Mouse (Mus musculus) forebrain, embryonic 15.5 days (tissue): Measurements from ENCODE around the gene Agbl1. TPM values are rescaled to one million over a fixed set of nuclear protein-coding genes. Genes with fewer than 3 reads are reported as not detected.

Source experiments
- ATAC-seq: fragments of 200-750 bp; cut with Nextera tagmentation; replicated peaks from 2 replicates; pipeline ENCODE4 v1.8.0; 2017; ENCODE audit warnings: mild to moderate bottlenecking, moderate TSS enrichment, moderate library complexity
- H3K27ac ChIP-seq: fragments of 300-500 bp; sonication (generic); replicated peaks from 2 replicates; pipeline ENCODE4 v1.5.1; 2015; ENCODE audit warnings: mild to moderate bottlenecking, inconsistent platforms
- H3K27me3 ChIP-seq: fragments of 300-500 bp; sonication (generic); 2 replicates; pipeline ENCODE4 v1.6.1; 2015; ENCODE audit warnings: inconsistent platforms
- H3K36me3 ChIP-seq: fragments of 300-500 bp; sonication (generic); 2 replicates; pipeline ENCODE4 v1.6.1; 2015; ENCODE audit warnings: mild to moderate bottlenecking, inconsistent platforms
- H3K4me1 ChIP-seq: fragments of 300-500 bp; sonication (generic); 2 replicates; pipeline ENCODE4 v1.6.1; 2015; ENCODE audit warnings: inconsistent platforms
- H3K4me2 ChIP-seq: fragments of 300-500 bp; sonication (generic); replicated peaks from 2 replicates; pipeline ENCODE4 v1.6.1; 2015; ENCODE audit warnings: mild to moderate bottlenecking, inconsistent platforms
- H3K4me3 ChIP-seq: fragments of 300-500 bp; sonication (generic); 2 replicates; pipeline ENCODE4 v1.5.1; 2015; ENCODE audit warnings: mild to moderate bottlenecking, inconsistent platforms
- H3K9ac ChIP-seq: fragments of 300-500 bp; sonication (generic); replicated peaks from 2 replicates; pipeline ENCODE4 v1.6.1; 2015; ENCODE audit warnings: mild to moderate bottlenecking, inconsistent platforms
- H3K9me3 ChIP-seq: fragments of 300-500 bp; sonication (generic); 2 replicates; pipeline ENCODE4 v1.6.1; 2016; ENCODE audit warnings: inconsistent platforms
- WGBS: fragments of 180-500 bp; shearing (Covaris S2); methylation state at CpG from one replicate; pipeline ENCODE4 v1.1.7; 2015; ENCODE audit warnings: mixed read lengths; 5-methylcytosine and 5-hydroxymethylcytosine counted together
- polyA plus RNA-seq: library from polyadenylated mRNA; unstranded; fragments of >200 nt; fragmentation: Nextera tagmentation; extraction: Ambion mirVana; gene quantifications from 2 replicates; pipeline ENCODE4 v1.2.1, GENCODE M21; 2015

Agbl1 gene
- polyA plus RNA-seq, 1 experiment from 2014 or later, result 0.20 TPM

DNA sequence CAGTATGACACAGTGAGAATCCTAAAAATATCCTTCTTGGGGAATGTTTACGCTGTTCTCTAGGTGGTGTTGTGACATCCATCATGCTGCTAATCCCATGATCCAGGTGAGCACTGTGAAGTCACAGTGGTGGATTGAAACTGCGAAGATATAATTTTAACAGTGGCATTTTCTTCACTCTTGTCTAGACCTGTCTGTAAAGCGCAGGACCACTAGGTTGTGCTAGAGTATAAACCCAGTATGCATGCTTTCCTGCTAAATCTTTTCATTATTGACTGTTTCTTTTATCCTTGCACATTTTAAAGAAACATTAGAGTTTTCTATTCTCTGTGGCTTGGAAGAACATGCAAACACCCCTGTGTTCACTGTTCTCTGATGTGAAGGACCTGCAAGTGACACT, 57.8 kb downstream of the Agbl1 start:
- WGBS, result 89% methylated on average over 3 of the region's 3 CpGs
- H3K4me3 ChIP-seq, result no peak overlapping the region
- no peaks in the 10 kb centered on the region for H3K4me1 ChIP-seq
- H3K9ac ChIP-seq, result no peak overlapping the region
- no peaks in the 10 kb centered on the region for H3K27me3 ChIP-seq
- 0 out of 2 replicates have a peak, but pooled peaks have one; percentile 53 for ATAC-seq
- no peaks in the 10 kb centered on the region for H3K36me3 ChIP-seq
- H3K9me3 ChIP-seq, result no peaks in the 10 kb centered on the region
- no peak overlapping the region for H3K27ac ChIP-seq
- no peak overlapping the region for H3K4me2 ChIP-seq

DNA sequence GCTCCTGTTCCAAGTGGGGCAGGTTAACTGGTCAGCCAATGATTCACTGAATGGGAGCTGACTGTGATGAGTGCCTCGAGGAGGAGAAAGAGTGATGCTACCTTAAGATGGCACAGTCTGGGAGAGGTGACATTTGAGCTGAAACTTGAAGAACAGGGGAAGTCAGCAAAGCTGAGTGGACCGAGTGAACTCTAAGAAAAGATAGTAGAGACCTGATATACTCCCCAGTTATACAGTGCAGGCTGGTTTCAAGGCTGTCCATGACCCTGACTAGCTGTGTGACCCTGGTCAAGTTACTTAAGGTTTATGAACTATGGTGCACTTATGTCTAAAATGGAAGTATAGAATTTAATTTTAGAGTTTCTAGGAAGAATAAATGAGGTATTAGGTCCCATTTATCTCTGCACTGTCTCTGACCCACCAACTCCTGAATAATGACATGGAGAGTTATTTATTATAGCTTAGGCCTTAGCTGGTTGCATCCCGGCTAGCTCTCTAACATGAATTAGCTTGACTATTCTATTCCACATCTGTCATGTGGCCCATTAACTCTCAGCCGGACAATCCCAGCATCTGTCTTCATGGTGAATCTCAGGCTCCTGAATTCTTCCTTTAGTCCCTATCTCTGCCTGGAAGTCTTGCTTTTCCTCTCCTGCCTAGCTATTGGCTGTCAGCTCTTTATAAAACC, 92.3 kb downstream of the Agbl1 start:
- Histone ChIP-seq H3K27me3 (no peaks in the 10 kb centered on the region), H3K9me3 (no peaks in the 10 kb centered on the region), H3K4me1 (no peaks in the 10 kb centered on the region), H3K27ac (no peak overlapping the region), H3K36me3 (no peaks in the 10 kb centered on the region), H3K4me2 (no peak overlapping the region), H3K9ac (no peak overlapping the region), H3K4me3 (no peak overlapping the region)
- ATAC-seq, result no peak
- 87% methylated on average over 4 of the region's 4 CpGs for WGBS

DNA sequence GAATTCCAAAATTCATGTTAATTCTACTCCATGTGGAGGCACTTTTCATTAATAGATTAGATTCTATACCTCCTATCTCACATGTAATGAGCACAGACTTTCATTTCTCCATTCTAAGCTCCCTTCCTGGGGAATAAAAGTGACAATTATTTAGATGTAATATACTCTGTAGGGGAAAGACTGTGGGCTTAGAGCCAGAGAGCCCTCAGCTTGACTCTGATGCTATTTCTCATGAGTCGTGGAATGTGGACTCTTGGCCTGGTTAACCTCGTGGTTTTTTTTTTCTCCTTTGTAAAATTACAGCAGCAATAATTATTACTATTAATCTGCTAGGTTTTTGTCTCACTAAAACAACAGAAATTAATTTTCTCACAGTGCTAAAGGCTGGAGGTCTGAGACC, 96.4 kb downstream of the Agbl1 start:
- Histone ChIP-seq H3K4me2 (no peak overlapping the region), H3K9me3 (no peaks in the 10 kb centered on the region), H3K9ac (no peak overlapping the region), H3K4me1 (no peaks in the 10 kb centered on the region), H3K27me3 (no peaks in the 10 kb centered on the region), H3K27ac (no peak overlapping the region), H3K4me3 (no peak overlapping the region), H3K36me3 (no peaks in the 10 kb centered on the region)
- no peak for ATAC-seq
- WGBS, result 84% methylated on average over 2 of the region's 2 CpGs

DNA sequence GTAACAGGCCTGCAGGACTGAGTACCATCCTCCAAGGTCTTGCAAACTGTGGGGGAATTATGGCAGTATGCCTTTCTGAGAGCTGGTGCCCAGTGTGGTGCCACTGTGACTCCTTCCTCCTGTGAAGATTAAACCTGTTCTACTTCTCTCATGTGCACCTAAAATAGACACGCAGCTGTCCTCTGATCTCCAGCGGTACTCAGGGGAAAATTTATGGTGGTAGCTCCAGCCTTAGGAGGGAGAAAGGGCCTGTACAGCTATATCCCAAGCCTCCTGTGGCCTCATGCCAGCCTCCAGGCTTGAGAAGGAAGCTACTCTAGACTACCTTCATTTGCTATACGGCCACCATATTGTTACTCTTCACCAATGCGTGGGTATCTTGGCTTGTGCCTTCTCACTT, 109.6 kb downstream of the Agbl1 start:
- Histone ChIP-seq H3K27me3 (no peaks in the 10 kb centered on the region), H3K4me2 (no peak overlapping the region), H3K9me3 (no peaks in the 10 kb centered on the region), H3K9ac (no peak overlapping the region), H3K4me3 (no peak overlapping the region), H3K36me3 (no peaks in the 10 kb centered on the region), H3K4me1 (no peaks in the 10 kb centered on the region), H3K27ac (no peak overlapping the region)
- ATAC-seq, result no peak
- 93% methylated on average over 4 of the region's 4 CpGs for WGBS

DNA sequence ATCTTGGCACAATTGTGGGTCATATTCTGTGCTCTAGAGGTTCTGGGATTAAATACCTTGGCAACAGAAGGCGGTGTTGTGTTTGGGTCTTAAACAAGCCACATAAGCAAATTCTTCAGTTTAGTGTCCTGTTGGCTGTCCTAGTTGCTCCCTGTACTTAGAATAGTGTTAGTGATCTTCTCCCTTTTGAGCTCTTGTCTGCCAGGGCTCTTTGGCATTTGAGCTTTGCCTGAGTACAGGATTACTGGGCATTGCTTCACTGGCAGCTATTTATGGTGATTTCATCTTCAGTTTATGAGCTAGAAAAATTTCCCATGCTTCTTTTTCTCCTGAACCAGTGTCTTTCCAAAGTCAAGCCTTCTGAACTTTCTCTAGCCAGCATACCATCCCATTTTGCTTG, 111.9 kb downstream of the Agbl1 start:
- no peak overlapping the region for H3K9ac ChIP-seq
- no peaks in the 10 kb centered on the region for H3K4me1 ChIP-seq
- no peak for ATAC-seq
- no peak overlapping the region for H3K4me3 ChIP-seq
- no peaks in the 10 kb centered on the region for H3K36me3 ChIP-seq
- no peaks in the 10 kb centered on the region for H3K27me3 ChIP-seq
- H3K4me2 ChIP-seq, result no peak overlapping the region
- H3K9me3 ChIP-seq, result no peaks in the 10 kb centered on the region
- no peak overlapping the region for H3K27ac ChIP-seq
- whole genome bisulfite sequencing, result 98% methylated on average over 1 of the region's 1 CpGs

DNA sequence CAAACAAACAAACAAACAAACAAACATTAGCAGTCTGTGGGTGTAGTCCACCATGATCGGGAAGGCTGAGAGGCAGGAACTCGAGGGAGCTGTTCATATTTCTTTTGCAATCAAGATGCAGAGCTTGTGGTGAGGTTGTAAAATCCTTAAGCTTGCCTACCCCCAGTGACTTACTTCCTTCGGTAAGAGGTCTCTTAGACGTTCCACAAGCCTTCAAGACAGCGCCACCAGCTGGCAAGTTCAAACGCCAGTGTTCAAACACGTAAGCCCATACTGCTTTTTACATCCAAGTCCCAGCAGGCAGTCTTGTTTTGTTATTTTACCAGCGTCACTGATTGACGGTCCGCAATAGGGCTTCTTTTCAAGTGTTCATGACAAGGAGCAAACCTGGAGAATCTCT, 123.8 kb downstream of the Agbl1 start:
- no peak for ATAC-seq
- no peaks in the 10 kb centered on the region for H3K4me1 ChIP-seq
- H3K9ac ChIP-seq, result no peak overlapping the region
- no peaks in the 10 kb centered on the region for H3K36me3 ChIP-seq
- WGBS, result 61% methylated on average over 10 of the region's 10 CpGs
- no peaks in the 10 kb centered on the region for H3K27me3 ChIP-seq
- H3K4me3 ChIP-seq, result no peak overlapping the region
- H3K27ac ChIP-seq, result no peak overlapping the region
- no peaks in the 10 kb centered on the region for H3K9me3 ChIP-seq
- no peak overlapping the region for H3K4me2 ChIP-seq

DNA sequence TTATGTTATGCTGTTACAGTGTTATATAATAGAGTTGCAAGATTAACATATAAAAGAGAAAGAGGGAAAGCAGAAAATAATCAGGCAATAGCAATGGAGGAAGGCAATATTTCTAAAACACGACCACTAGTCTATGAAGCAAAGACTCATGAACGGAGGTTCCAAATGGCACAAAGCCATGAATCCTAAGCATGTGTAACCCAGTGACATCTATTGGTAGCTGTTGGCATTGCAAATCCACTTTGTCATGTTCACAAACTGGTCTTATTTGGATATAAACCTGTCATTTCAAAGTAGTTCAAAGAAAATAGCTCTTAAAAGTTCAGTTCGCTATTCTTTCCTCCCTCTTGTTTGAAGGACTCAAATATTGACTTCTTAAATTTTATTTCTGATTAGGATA, 124.8 kb downstream of the Agbl1 start:
- H3K27ac ChIP-seq, result no peak overlapping the region
- no peak overlapping the region for H3K4me3 ChIP-seq
- no peaks in the 10 kb centered on the region for H3K4me1 ChIP-seq
- H3K9me3 ChIP-seq, result no peaks in the 10 kb centered on the region
- WGBS, result 20% methylated on average over 3 of the region's 3 CpGs
- H3K36me3 ChIP-seq, result no peaks in the 10 kb centered on the region
- H3K4me2 ChIP-seq, result no peak overlapping the region
- no peak for ATAC-seq
- H3K27me3 ChIP-seq, result no peaks in the 10 kb centered on the region
- no peak overlapping the region for H3K9ac ChIP-seq

DNA sequence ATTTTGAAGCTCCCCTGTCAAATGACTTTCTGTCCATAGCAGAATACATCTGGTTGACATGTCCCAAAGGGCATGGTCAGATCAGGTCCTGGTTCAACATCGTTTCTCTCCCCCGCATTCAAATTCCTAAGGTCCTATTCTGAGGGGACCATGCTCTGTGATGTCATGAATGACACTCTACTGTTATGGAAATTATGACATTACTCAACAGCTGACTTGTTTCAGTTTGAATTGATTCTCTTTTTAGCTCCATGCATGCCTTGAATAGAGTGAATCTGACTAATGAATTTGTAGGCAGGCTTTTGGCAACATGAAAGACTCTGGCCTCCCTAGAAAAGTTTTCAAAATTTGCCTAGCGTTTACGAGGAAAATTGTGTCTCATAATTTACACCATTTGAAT, 141.6 kb downstream of the Agbl1 start:
- H3K9ac ChIP-seq, result no peak overlapping the region
- ATAC-seq, result no peak
- WGBS, result 37% methylated on average over 4 of the region's 4 CpGs

DNA sequence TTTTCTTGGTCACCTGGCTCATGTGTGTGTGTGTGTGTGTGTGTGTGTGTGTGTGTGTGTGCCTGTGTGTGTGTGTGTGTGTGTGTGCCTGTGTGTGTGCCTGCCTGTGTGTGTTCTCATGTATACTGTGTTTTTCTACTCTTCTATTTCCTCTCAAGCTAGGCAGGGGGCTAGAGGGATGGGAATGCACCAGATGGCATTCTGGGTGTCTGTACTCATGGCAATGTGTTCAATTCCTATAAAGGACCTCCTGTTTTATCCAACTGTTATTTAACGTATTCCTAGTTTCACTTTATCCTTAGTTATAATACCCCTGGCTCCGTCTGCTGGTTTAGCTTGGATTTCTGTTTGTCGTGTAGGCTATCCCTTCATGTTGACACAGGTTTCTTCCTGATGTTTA, 149.8 kb downstream of the Agbl1 start:
- WGBS, result 73% methylated on average over 3 of the region's 3 CpGs
- Histone ChIP-seq H3K27me3 (no peaks in the 10 kb centered on the region), H3K4me3 (no peak overlapping the region), H3K27ac (no peak overlapping the region), H3K36me3 (no peaks in the 10 kb centered on the region), H3K9ac (no peak overlapping the region), H3K4me2 (no peak overlapping the region), H3K9me3 (no peaks in the 10 kb centered on the region), H3K4me1 (no peaks in the 10 kb centered on the region)
- 0 out of 2 replicates have a peak, but pooled peaks have one; percentile 46 for ATAC-seq

More for the DNA sequence above, 141.6 kb downstream of the Agbl1 start:
- no peak overlapping the region for H3K27ac ChIP-seq
- H3K9me3 ChIP-seq, result no peaks in the 10 kb centered on the region
- H3K4me1 ChIP-seq, result no peaks in the 10 kb centered on the region
- H3K4me2 ChIP-seq, result no peak overlapping the region
- no peak overlapping the region for H3K4me3 ChIP-seq
- H3K36me3 ChIP-seq, result no peaks in the 10 kb centered on the region
- no peaks in the 10 kb centered on the region for H3K27me3 ChIP-seq

DNA sequence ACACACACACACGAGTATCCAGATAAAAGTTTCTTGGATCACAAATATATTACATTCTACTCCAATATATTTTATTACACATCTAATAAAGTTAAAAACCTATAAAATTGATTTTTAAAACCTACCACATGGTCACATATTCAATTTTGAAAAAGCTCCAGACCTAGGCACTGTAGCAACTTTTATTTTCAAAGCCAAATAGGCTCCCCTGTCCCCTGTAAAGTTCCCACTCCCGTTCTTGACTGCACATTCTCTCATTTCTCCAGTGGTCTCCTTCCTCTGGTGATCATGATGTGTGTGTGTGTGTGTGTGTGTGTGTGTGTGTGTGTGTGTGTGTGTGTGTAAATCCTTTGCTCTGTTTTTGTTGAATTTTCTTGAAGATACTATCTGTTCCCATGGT, 152.3 kb downstream of the Agbl1 start:
- WGBS, result 87% methylated on average over 2 of the region's 2 CpGs
- no peak overlapping the region for H3K9ac ChIP-seq
- no peak overlapping the region for H3K4me3 ChIP-seq
- no peaks in the 10 kb centered on the region for H3K4me1 ChIP-seq
- no peaks in the 10 kb centered on the region for H3K27me3 ChIP-seq
- H3K27ac ChIP-seq, result no peak overlapping the region
- H3K9me3 ChIP-seq, result no peaks in the 10 kb centered on the region
- H3K36me3 ChIP-seq, result no peaks in the 10 kb centered on the region
- ATAC-seq, result no peak
- H3K4me2 ChIP-seq, result no peak overlapping the region

DNA sequence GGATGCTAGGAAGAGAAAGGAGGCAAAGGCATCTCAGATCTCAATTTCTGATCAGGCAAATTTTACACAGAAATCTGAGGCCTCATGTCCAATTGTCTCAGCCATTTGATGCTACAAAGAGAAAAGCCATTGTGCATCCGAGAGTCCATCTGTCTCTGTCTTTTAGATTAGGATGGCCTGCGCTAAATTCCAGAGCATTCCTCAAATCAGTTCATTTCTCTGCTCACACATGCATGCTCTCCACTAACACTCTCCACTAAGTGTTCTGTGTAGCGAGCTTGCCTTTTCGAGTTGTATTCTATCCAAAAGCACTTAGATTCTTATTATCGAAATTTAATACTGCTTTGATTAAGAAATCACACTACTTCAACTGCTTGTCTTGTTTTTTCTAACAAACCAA, 159.6 kb downstream of the Agbl1 start:
- no peaks in the 10 kb centered on the region for H3K9me3 ChIP-seq
- no peak for ATAC-seq
- no peak overlapping the region for H3K4me2 ChIP-seq
- no peak overlapping the region for H3K27ac ChIP-seq
- peaks cover 30% of the 10 kb centered on the region for H3K4me1 ChIP-seq
- no peaks in the 10 kb centered on the region for H3K36me3 ChIP-seq
- H3K9ac ChIP-seq, result no peak overlapping the region
- 83% methylated on average over 5 of the region's 5 CpGs for WGBS
- no peaks in the 10 kb centered on the region for H3K27me3 ChIP-seq
- no peak overlapping the region for H3K4me3 ChIP-seq

DNA sequence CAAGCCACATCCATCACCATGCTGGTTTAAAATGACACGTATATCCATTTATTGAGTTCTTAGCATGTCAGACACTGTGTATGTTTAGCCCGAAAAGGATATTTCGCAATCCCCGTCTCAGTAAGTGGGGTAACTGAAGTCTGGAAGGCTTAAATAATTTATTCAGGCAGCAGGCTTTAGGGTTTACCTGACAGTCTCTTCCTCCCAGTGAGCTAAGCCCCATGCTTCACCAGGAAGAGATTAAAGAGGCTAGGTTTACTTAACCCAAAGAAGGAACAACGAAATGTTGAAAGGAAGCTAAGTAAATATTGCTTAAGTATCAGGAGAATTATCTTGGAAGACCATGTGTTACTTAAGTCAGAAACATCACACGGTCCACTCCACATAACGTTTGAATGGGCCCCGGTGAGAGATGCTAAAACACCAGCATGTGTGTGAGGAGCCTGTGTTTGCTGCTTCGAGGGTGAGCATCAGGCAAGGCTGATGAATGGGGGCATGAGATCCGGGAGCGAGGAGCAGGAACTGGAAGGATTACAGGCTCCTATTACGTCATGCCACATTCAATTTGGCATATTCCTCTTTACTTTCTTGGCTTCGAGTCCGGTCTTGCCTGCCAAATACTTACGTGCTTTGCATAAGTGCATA, 162.7 kb downstream of the Agbl1 start:
- ATAC-seq, result peak; percentile 86
- 15% methylated on average over 15 of the region's 15 CpGs for WGBS
- no peak overlapping the region; the same call in 1 of the 2 replicates for H3K9ac ChIP-seq

More for the DNA sequence above, 162.7 kb downstream of the Agbl1 start:
- Histone ChIP-seq H3K4me1 (peaks cover 30% of the 10 kb centered on the region), H3K27ac (peak overlapping the region; percentile 83), H3K4me3 (peak overlapping the region; percentile 37), H3K36me3 (no peaks in the 10 kb centered on the region), H3K27me3 (no peaks in the 10 kb centered on the region), H3K4me2 (peak overlapping the region; percentile 49), H3K9me3 (no peaks in the 10 kb centered on the region)
